Mouse (Mus musculus): Measurements from ENCODE around the gene Slc30a2.
A peak's percentile ranks its signal among the peaks of the same experiment; 100 is the strongest.
"Not testable (repeated sequence)": the region's sequence is repeated elsewhere in the genome, so short reads cannot be mapped to it uniquely, and the experiment has no call there.

Gene Slc30a2

DNA sequence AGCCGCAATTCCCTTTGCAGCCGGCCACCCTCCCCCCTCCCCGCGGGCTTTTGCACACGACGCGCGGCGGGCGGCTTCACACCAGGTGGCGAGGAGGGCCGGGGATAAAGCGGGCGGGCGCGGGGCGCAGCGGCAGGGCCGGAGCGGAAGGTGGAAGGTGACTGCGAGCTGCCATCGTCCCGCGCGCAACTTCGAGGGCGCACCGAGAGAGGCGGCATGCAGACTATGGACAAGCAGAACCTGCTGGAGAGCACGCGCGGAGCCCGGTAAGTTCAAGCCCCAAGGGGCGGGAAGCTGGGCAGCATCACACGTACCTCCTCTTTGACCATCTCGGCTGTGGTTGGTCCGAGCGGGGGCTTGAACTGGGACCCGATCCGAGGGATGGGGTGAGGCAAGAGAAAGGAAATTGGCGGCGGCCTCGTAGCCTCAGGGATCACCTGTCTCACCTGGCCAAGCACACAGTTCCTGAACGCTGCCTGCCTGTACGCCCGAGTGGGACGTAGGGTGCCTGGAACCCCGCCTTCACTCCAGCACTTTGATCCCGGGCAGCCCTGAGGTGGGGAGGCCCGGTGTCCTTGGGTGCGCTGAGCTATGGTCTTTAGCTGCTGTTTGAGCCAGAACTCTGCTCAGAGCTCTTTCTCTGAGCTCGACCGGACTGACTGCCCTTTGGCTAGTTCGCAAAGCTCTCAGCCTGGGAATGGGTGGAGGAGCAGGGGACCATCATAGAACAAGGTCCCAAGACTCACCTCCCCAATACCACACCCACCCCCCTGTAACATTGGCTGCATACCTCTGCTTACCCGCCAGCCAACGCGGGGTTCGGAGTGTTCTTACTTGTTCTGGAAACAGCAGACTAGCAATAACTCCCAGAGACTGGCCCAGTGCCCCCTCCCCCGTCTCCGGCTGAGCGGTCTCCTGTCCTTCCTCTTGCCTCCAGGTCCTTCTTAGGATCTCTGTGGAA is at the start of gene Slc30a2:
Slc30a2 (plus strand) TSS at position 111 of the 961 bp plus-strand sequence.
- peak; percentile 30 for DNase-seq (ENCODE audit: low spot score)

DNA sequence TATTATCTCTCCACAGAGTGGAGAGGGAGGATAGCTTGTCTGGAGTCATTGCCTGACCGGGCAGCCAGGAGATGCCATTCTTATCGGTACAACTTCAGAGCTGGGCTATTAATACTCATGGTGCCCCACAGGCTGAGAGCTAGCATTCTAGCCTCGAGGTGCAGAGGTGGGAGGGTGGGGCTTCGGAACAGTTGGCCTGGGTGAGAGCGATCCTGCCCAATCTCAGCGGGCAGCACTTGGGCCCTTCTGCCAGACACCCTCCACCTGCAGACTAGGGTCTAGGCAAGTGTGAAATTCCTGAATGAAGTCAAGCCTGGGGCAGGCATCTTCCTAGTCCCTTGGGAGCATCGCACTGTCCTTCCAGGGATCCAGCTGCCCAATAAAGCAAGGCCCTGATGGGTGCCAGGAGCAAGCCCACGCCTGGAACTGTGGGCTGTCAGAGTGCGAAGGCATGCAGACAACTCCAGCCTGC is 49.3 kb upstream of the Slc30a2 start:
- DNase-seq (ENCODE audit: low spot score) = no peak

DNA sequence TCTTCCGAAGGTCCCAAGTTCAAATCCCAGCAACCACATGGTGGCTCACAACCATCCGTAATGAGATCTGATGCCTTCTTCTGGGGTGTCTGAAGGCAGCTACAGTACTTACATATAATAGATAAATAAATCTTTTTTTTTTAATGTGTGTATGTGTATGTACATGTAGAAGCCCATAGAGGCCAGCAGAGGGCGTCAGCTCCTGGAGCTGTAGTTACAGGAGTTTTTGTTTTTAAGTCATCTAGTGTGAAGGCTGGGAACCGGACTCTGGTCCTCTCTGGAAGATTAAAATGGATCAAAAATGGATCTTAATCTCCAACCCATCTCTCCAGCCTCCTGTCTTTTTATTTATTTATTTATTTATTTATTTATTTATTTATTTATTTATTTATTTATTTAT is 46.9 kb upstream of the Slc30a2 start:
- not testable (repeated sequence) for DNase-seq (ENCODE audit: low spot score)

DNA sequence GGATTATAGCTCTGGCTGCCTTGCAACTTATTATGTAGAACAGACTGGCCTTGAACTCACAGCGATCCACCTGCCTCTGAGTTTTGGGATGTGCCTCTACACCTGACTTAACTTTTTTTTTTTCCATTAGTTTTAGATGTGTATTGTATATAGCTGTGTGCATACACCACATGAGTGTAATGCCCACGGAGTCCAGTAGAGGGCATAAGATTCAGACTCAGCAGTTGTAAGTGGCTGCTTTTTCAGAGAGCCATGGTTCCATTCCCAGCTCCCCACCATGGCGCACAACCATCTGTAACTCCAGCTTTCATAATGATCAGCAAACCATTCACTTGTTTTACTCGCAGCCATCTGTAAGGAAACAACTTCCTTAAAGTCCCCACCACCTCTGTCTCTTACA is 46.5 kb upstream of the Slc30a2 start:
- no peak for DNase-seq (ENCODE audit: low spot score)

DNA sequence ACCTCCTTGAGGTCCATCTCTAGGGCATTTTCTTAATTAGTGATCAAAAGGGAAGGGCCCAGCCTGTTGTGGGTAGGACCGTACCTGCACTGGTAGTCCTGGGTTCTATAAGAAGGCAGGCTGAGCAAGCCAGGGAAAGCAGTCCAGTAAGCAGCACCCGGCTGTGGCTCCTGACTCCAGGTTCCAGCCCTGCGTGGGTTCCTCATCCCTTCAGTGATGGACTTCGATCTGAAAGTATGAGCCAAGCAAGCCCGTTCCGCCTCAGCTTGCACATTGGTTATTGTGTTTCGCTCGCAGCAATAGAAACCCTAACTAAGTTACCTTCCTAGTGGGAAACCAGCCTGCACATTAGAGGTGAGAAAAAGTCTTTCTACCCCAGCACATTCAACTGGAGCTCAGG is 45.6 kb upstream of the Slc30a2 start:
- no peak for DNase-seq (ENCODE audit: low spot score)

DNA sequence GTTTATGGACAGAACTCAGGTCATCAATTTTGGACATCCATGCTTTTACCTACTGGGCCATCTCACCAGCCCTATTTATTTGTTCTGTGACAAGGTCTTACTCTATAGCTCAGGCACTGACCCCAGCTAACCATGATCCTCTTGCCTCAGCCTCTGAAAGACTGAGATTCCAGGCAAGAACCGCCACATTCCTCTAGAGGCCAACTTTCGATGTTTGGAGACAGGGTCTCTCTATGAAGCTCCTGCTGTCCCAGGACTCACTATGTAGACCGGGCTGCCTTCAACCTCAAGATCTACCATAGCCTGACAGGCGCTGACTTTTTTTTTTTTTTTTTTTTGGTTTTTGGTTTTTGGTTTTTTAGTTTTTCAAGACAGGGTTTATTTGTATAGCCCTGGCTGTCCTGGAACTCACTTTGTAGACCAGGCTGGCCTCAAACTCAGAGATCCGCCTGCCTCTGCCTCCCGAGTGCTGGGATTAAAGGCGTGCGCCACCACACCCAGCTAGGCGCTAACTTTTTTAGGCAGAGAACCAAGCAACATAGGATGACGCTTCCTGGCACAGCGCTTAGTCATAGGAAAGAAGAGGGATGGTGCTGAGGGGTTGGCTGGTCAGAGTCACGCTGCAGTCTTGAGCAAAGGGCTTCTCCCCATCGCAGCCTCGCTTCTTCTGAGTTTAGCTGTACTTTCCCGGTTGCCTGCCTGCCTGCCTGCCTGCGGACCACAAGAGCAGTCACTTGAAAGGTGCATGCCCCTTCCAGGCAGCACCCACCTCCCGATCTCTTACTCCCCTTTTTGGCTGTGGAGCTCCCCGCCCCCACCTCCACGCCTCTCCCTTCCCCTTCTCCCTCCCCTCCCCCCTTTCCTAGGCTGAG is 44.1 kb upstream of the Slc30a2 start:
- DNase-seq (ENCODE audit: low spot score) = no peak

DNA sequence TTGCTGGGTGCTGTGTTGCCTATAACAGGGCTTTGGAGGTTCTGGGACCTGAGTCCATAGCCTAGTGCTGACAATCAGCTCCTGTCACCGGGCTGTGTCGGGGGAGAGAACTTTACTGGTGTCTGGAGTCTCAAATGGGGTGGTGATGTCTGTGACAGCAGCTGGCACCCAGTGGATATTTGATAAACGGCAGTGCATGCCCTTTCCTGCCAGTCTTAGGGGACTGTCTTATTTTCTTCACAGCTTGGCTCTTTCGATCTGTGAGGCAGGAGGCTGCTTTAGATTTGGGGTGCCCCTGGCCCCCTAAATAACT is 43.5 kb upstream of the Slc30a2 start:
- DNase-seq (ENCODE audit: low spot score) = no peak

DNA sequence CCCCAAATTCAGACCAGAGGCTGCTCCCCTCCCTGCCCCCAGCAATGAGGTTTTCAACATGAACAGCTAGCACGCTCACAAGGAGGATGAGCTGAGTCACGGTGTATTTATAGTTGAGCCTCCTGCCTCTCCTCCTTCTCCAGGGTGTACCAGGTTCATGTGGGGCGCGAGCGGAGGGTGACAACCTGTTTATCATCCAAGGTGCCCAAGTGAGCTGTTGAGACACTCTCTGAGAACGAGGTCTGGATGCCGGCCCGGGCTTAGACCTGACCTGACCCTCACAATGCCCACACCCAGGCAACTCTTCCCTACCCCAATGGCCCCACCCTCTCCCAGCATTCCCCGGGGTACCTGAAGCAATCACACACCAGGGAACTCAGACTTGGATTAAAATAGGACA is 42.7 kb upstream of the Slc30a2 start:
- DNase-seq (ENCODE audit: low spot score) = no peak

DNA sequence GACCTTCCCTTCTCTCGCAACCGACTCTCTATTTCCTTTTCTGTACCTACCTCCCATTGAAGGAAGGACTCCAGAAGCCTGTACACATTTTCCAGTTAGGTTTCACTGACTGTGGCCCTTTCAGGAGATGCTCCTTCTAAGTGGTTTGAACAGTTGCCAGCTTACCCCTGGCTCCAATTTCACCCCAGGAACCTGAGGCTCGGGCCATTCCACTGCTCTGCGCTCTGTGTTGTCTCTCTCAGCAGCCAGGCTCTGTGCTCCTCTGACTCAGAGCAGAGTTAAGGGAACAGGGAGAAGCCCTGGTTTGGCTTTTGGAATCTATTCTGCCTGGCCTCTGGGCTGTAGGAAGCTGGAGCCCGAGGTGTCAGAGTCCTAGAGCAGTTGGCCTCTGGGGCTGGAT is 40.9 kb upstream of the Slc30a2 start:
- no peak for DNase-seq (ENCODE audit: low spot score)

DNA sequence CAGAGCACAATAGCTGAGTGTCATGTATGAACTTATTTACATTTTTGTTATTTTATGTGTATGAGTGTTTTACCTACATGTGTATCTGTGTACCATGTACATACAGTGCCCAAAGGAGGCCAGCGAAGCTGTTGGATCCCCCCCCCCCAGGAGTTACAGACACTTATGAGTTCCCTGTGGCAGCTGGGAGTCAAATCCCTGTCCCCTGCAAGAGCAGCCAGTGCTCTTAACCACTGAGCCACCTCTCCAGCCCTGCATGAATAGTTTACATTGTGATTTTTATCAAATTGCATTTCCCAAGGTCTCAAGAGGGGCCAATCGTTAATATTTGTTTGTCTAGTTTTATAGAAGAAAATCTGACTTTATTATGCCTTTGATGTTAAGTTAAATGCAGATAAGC is 36.0 kb upstream of the Slc30a2 start:
- no peak for DNase-seq (ENCODE audit: low spot score)

DNA sequence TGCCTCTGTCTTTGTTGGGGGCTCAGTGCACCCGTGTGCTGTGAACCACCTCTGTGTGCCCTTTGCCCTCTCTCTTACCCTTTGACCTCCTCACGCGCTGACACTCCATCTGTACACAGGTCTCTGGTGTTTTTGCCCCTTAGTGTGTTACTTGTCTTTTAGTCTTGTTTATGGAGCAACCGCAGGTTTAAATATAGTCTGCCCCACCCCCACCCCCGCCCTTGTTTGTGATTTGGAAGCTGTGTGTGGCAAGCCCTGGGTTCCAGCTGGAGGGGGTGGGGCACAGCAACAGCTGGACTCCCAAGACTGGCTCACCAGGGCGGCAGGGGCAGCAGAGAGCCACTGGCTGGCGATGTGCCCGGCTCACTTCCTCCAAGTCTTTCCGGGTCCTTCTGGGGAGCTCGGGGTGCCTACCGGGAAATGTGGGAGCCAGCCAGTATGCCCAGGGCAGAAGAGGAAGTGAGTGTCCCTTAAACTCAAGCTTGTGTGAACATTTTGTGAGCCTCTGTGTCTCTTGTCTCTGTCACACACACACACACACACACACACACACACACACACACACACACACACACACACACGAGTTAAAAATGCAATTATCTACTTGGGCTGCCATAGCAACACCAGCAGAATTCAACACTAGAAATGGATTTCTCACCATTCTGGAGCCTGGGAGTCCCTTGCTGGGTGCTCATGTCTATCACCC is 35.5 kb upstream of the Slc30a2 start:
- peak; percentile 75 for DNase-seq (ENCODE audit: low spot score)

DNA sequence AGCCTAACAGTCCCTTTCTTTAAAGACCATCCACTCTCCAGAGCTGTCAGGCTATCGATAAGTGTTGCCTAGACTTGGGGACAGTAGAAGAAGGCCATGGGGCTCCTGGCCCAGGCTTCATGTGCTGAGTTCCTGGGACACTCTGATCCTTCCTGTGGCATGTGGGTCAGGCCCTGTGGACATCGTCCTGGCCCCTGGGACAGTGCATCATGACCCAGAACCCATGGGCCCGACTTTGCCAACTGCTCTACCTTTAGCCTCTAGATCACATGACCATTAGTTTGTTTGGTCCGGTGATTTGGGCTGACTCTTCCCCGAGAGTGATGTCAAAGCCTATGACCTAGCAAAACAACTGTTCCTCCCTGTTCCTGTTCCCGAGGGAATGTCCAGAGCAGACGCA is 32.9 kb upstream of the Slc30a2 start:
- no peak for DNase-seq (ENCODE audit: low spot score)

DNA sequence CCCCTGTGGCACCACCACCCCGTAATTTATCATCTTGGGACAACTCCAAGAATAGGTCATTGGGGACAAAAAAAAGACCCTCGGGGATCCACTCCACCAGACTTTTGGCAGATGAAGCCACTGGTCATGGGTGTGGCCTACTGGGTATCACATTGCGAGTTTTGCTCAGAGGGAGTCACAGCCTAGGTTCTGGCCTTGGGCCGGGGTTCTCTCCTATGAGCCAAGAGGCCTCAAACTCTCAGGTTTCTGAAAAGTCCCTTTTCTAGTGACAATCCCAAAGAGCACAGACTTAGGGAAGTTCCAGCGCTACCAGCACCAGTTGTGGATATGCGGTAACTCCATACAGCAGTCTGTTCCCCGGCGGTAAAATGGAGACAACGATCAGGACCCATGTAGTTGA is 32.3 kb upstream of the Slc30a2 start:
- no peak for DNase-seq (ENCODE audit: low spot score)

DNA sequence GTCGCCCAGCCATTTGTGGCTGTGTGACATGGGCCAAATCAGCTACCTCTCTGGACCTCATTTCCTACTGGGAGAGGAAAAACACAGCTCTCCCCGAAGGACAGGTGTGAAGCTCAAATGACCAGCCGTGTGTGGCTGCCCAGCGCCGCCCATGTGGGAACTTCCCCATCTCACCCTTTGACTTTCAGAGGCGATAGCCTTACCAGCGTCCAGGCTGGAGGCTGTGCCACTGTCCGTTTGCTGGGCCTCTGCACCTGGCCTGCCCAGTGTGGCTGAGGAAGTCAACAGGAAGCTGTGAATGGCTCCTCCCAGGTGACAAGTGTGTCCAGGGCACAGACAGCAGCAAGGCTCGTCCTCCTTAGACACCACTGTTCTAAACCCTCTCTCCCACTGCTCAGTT is 31.2 kb upstream of the Slc30a2 start:
- no peak for DNase-seq (ENCODE audit: low spot score)

DNA sequence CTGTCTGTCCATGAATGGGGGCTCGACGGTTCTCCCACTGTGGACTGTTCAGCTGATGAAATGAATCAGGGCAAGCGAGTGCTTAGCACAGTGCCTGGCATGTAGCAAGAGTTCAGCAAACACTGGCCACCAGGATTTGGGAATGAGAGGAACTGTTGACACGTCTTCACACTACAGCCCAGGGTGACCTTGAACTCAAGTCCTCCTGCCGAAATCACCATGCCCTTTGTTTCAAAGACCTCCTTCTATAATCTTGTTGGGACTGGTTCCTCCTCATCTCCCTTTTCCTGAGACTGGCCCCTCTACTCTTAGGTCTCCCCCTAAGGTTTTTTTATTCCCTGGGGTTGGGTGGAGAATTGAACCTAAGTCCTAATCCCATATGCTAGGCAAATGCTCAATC is 30.6 kb upstream of the Slc30a2 start:
- no peak for DNase-seq (ENCODE audit: low spot score)

DNA sequence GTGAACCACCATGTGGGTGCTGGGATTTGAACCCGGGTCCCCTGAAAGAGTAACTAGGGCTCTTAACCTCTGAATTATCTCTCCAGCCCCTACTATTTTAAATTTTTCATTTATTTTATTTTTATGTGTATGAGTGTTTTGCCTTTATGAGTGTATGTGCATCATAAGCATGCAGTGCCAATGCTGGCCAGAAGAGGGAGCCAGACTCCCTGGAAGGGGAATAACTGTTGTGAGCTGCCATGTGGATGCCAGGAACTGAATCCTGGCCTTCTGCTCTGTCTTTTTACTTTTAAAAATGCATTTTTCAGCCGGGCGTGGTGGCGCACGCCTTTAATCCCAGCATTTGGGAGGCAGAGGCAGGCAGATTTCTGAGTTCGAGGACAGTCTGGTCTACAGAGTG is 30.1 kb upstream of the Slc30a2 start:
- no peak for DNase-seq (ENCODE audit: low spot score)

DNA sequence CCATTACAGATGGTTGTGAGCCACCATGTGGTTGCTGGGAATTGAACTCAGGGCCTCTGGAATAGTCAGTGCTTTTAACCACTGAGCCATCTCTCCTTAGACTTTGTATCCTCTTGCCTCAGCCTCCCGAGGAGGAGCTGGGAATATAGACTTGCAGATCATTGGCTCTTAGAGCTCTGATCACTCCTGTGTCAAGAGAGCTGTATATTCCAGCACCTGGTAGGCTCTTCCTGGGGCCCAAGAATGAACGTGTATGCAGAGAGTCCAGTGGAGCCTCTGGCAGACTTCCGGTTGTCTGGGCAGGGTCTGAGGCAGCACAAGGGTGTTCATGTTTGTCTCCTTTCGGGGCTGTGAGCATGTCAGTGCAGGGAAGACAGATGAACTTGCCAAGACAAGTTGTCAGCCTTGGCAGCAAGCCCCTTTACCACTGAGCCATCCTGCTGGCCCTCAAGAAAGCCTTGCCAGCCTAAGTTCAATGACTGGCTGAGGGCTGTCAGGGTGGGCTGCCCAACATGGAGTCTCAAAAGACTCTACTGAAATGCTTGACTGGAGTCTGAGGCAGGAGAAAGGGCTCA is 28.8 kb upstream of the Slc30a2 start:
- DNase-seq (ENCODE audit: low spot score) = no peak

DNA sequence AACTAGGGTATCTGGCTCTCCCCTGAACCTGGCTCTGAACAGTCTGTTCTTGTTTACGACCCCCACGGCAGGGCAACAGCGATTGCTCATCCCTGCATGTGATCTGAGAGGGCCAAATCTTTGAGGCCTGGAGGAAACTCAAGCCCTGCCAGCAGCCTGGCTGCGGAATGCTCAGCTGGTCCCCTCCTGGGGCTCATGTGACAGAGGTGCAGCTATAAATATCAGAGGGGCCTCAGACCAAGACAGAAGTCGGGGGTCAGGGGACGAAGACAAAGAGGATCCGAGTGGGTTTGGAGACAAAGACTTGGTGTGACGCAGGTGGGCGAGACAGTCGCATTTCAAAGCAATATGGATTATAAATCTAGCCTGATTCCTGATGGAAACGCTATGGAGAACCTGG is 28.1 kb upstream of the Slc30a2 start, which contains the start of gene Trim63:
Trim63 (plus strand) TSS at position 245 of the 400 bp plus-strand sequence.
- no peak for DNase-seq (ENCODE audit: low spot score)

DNA sequence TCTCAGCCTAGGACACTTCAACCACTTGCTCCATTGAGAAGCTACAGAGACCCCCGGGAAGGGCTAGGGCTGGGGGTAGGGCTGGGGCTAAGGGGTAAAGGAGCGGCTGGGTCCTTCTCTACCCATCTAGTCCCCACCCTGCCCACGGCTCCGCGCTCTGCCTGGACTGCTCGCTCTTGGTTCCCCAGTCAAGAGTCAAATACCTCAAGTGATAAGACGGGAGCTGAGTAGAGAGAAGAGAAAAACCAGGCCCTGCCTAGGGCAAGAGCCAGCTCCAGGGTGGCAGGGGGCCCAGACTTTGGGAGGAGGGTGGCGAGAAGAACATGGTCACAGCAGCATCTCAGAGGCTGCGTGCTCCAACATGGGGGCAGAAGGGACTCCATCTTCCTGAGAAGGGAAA is 27.5 kb upstream of the Slc30a2 start:
- no peak for DNase-seq (ENCODE audit: low spot score)

DNA sequence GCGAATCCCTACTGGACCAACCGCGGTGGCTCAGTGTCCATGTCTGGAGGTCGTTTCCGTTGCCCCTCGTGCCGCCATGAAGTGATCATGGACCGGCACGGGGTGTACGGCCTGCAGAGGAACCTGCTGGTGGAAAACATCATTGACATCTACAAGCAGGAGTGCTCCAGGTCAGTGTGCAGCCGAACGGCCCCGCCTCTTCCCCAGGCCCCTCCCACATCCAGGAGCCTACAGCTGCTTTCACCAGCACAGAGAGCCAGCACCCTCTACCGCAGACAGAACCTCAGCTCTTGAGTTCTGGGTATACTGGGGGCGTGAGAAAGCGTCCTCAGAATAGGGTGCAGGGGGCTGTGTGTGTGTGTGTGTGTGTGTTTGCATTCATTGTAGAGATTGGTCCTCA is 26.6 kb upstream of the Slc30a2 start:
- no peak for DNase-seq (ENCODE audit: low spot score)

DNA sequence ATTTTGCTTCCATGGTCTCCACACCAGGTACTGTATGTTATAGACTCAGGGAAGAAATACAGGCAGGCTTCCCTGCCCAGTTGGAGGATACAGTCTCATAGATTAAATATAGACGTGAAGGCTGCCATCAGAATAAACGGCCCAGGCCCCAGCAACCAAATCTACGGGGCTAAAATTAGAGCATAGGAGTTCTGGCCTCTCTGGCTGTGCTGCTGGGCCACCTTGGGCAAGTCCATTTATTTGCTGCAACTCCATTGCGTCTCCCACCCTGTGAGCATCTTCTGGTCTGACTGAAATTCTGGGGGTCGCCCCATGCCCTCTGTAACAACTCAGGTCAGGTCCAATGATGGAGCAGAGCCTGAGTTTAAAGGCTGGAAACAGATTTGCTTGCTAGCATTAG is 23.9 kb upstream of the Slc30a2 start:
- no peak for DNase-seq (ENCODE audit: low spot score)

DNA sequence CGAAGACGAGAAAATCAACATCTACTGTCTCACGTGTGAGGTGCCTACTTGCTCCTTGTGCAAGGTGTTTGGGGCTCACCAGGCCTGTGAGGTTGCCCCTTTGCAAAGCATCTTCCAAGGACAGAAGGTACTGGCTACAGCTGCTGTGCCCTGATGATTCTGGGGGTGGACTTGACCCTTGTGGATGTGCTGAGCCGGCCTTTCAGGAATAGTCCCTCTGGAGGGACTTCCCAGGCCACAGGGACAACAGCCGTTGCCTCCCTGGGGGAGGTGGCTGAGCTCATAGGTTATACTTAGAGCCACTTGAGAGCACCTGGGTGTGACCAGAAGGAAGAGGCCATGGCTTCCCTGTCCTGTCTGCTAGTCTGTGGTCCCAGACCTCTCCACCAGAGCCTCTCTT is 23.3 kb upstream of the Slc30a2 start:
- DNase-seq (ENCODE audit: low spot score) = no peak

Data from ovary, postnatal 36 days (tissue).